In the genomic region with DNA sequence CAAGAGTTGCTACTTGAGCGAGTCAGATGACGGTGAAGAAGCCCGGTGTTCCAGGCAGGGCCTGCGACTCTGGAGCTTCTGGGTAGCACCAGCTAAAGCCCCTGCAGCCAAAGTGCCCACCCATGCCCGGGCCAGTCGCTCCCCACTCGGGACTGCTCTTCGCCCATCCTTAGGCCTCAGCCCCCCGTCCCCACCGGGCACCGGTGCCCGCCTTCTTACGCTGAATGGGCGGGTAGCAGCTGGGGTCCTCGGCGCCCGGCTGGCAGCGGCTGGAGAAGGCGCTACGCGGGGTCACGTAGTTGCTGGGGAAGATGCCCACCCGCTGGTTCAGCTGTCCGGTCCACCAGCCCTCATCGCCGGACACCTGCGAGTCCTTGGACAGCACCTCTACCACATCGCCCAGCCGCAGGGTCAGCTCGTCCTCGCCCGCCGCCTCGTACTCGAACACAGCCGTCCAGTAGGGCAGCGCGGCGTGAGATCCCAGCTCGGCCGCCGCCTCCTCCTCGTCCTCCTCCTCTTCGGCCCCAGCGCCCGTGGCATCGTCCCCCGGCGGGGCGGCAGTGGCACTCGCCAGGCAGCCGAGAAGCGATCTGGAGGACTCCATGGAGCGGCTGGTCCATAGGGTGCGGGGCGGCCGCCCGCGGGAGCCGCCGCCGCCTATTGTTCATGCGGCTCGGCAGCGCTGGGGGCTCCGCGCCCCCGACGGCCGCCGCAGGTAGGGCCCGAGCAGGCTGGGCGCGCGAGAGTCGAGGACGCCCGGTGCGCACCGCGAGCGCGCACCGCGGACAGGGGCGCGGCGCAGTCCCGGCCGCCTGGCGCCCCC, we compare ENCODE assay signal across 8 mouse cellular contexts. TPM values are rescaled to one million over a fixed set of nuclear protein-coding genes. Genes with fewer than 3 reads are reported as not detected.
DNase-seq lines count a peak whose midpoint lies in the region; ATAC-seq and TF ChIP-seq lines count a peak whose summit lies in the region.

No protein-coding gene starts in this region.

- H3K27ac ChIP-seq in embryonic facial prominence, embryonic 13.5 days: peak overlapping the region; percentile 14; the same call in 1 of the 2 replicates
- peak overlapping the region; percentile 86 for H3K27ac ChIP-seq in hindbrain, embryonic 14.5 days
- H3K27ac ChIP-seq in liver, embryonic 12.5 days: no peak overlapping the region
- H3K27ac ChIP-seq in thymus, adult 2 months (ENCODE audit: control insufficient read depth, insufficient read depth, low read length): no peak overlapping the region

- under 1% methylated on average over 71 of the region's 91 CpGs for WGBS in embryonic facial prominence, embryonic 13.5 days
- under 1% methylated on average over 69 of the region's 91 CpGs for WGBS in hindbrain, embryonic 14.5 days
- WGBS in liver, embryonic 12.5 days (ENCODE audit: insufficient replicate concordance): 3% methylated on average over 64 of the region's 91 CpGs
- WGBS in thymus, adult 2 months: 2% methylated on average over 90 of the region's 91 CpGs

- H3K9ac ChIP-seq in embryonic facial prominence, embryonic 13.5 days: peak overlapping the region; percentile 74
- H3K9ac ChIP-seq in hindbrain, embryonic 14.5 days: peak overlapping the region; percentile 90
- peak overlapping the region; percentile 52; the same call in 1 of the 2 replicates for H3K9ac ChIP-seq in liver, embryonic 12.5 days

- H3K36me3 ChIP-seq in embryonic facial prominence, embryonic 13.5 days: no peaks in the 10 kb centered on the region
- no peaks in the 10 kb centered on the region for H3K36me3 ChIP-seq in hindbrain, embryonic 14.5 days (replicated peaks; ENCODE audit: control insufficient read depth, insufficient read depth)
- H3K36me3 ChIP-seq in liver, embryonic 12.5 days: no peaks in the 10 kb centered on the region
- no peaks in the 10 kb centered on the region for H3K36me3 ChIP-seq in myocyte (ENCODE audit: control insufficient read depth, insufficient read depth)
- H3K36me3 ChIP-seq in thymus, adult 2 months (ENCODE audit: control insufficient read depth, insufficient read depth, low read length): no peaks in the 10 kb centered on the region

- peaks cover 56% of the 10 kb centered on the region for H3K27me3 ChIP-seq in embryonic facial prominence, embryonic 13.5 days
- no peaks in the 10 kb centered on the region for H3K27me3 ChIP-seq in hindbrain, embryonic 14.5 days (ENCODE audit: control insufficient read depth, insufficient read depth, low read length)
- peaks cover 82% of the 10 kb centered on the region for H3K27me3 ChIP-seq in liver, embryonic 12.5 days (replicated peaks)
- peaks cover 49% of the 10 kb centered on the region for H3K27me3 ChIP-seq in myocyte (ENCODE audit: control insufficient read depth, insufficient read depth, insufficient read length)
- H3K27me3 ChIP-seq in thymus, adult 2 months (ENCODE audit: control insufficient read depth, insufficient read depth, low read length): peaks cover 13% of the 10 kb centered on the region

- H3K4me2 ChIP-seq in embryonic facial prominence, embryonic 13.5 days: peak overlapping the region; percentile 93
- H3K4me2 ChIP-seq in hindbrain, embryonic 14.5 days (replicated peaks): peak overlapping the region; percentile 55
- H3K4me2 ChIP-seq in liver, embryonic 12.5 days: peak overlapping the region; percentile 89
- peak overlapping the region; percentile 79 for H3K4me2 ChIP-seq in myocyte (ENCODE audit: low read depth)

- H3K79me2 ChIP-seq in myocyte (ENCODE audit: control insufficient read depth, insufficient read depth): no peaks in the 10 kb centered on the region

- peak; percentile 63; the same call in 1 of the 2 replicates for ATAC-seq in embryonic facial prominence, embryonic 13.5 days (ENCODE audit: insufficient number of reproducible peaks, insufficient read depth, low FRiP score, low TSS enrichment, low read depth)
- ATAC-seq in hindbrain, embryonic 14.5 days (ENCODE audit: low FRiP score): peak; percentile 31
- ATAC-seq in liver, embryonic 12.5 days: no peak

- H3K9me3 ChIP-seq in embryonic facial prominence, embryonic 13.5 days: no peaks in the 10 kb centered on the region
- H3K9me3 ChIP-seq in hindbrain, embryonic 14.5 days (ENCODE audit: control insufficient read depth, low read length): no peaks in the 10 kb centered on the region
- H3K9me3 ChIP-seq in liver, embryonic 12.5 days (replicated peaks): no peaks in the 10 kb centered on the region

- H3ac ChIP-seq in myocyte (ENCODE audit: control insufficient read depth, insufficient read length): no peak overlapping the region

- no peak for TF ChIP-seq CTCF in thymus, adult 2 months (IDR thresholded peaks at IDR 0.05; ENCODE audit: borderline replicate concordance, control insufficient read depth, extremely low read depth, insufficient read depth, low read length, poor library complexity)

- DNase-seq in frontal cortex, postnatal 10 days (ENCODE audit: low spot score in 2 of 2): peak; percentile 34 to 48
- DNase-seq in frontal cortex, postnatal 14 days (ENCODE audit: low spot score in 2 of 2): no peak
- DNase-seq in adrenal gland, postnatal 10 days: peak; percentile 41
- no peak for DNase-seq in hindbrain, embryonic 14.5 days (ENCODE audit: low spot score)
- peak; percentile 21 for DNase-seq in thymus, adult 2 months

- TF ChIP-seq POLR2A in myocyte (IDR thresholded peaks at IDR 0.05; ENCODE audit: insufficient read length, low read depth): no peak
- no peak for TF ChIP-seq POLR2A in thymus, adult 2 months (IDR thresholded peaks at IDR 0.05; ENCODE audit: control insufficient read depth, extremely low read depth, insufficient read depth, low read length, poor library complexity)

- peak overlapping the region; percentile 63 for H3K4me3 ChIP-seq in embryonic facial prominence, embryonic 13.5 days
- H3K4me3 ChIP-seq in hindbrain, embryonic 14.5 days (replicated peaks; ENCODE audit: low read length): peak overlapping the region; percentile 90
- peak overlapping the region; percentile 62 for H3K4me3 ChIP-seq in liver, embryonic 12.5 days
- H3K4me3 ChIP-seq in myocyte: no peak overlapping the region
- H3K4me3 ChIP-seq in thymus, adult 2 months (ENCODE audit: control insufficient read depth, insufficient read depth, low read length): peak overlapping the region; percentile 46

- H3K4me1 ChIP-seq in embryonic facial prominence, embryonic 13.5 days: peaks cover 10% of the 10 kb centered on the region
- peaks cover 21% of the 10 kb centered on the region for H3K4me1 ChIP-seq in hindbrain, embryonic 14.5 days (replicated peaks; ENCODE audit: control insufficient read depth, insufficient read depth, low read length)
- H3K4me1 ChIP-seq in liver, embryonic 12.5 days: peaks cover 16% of the 10 kb centered on the region
- H3K4me1 ChIP-seq in thymus, adult 2 months (replicated peaks; ENCODE audit: control insufficient read depth, insufficient read depth, low read length): peaks cover 7% of the 10 kb centered on the region

TF ChIP-seq in myocyte, 11 proteins besides CTCF, POLR2A, EP300 and RAD21:
- no peak for TF ChIP-seq REST (IDR thresholded peaks at IDR 0.05; ENCODE audit: insufficient read depth, insufficient read length)
- no peak for TF ChIP-seq POLR2AphosphoS2 (IDR thresholded peaks at IDR 0.05; ENCODE audit: insufficient read length, low read depth)
- no peak for TF ChIP-seq MYOD1 (IDR thresholded peaks at IDR 0.05; ENCODE audit: control insufficient read depth in 1 of 3, insufficient read length in 2 of 3, low read depth in 2 of 3)
- TF ChIP-seq E2F4 (IDR thresholded peaks at IDR 0.05; ENCODE audit: insufficient read depth): no peak
- TF ChIP-seq SRF (IDR thresholded peaks at IDR 0.05; ENCODE audit: control insufficient read depth, insufficient read length, low read depth): no peak
- TF ChIP-seq MAX (IDR thresholded peaks at IDR 0.05; ENCODE audit: low read depth): no peak
- no peak for TF ChIP-seq USF1 (IDR thresholded peaks at IDR 0.05; ENCODE audit: low read depth)
- no peak for TF ChIP-seq TCF12 (IDR thresholded peaks at IDR 0.05; ENCODE audit: insufficient read depth, poor library complexity, severe bottlenecking)
- TF ChIP-seq CEBPB (IDR thresholded peaks at IDR 0.05; ENCODE audit: insufficient read depth, poor library complexity, severe bottlenecking): no peak
- no peak for TF ChIP-seq TCF3 (IDR thresholded peaks at IDR 0.05; ENCODE audit: insufficient read length, low read depth)
- no peak for TF ChIP-seq MYOG (IDR thresholded peaks at IDR 0.05; ENCODE audit: control insufficient read depth in 1 of 3, insufficient read depth in 1 of 3, insufficient read length in 2 of 3, low read depth in 2 of 3)

RNA-seq across cellular contexts. Expression of a gene that starts 0.5 kb away (rescaled TPM):
- total RNA-seq in adrenal gland, postnatal 10 days (2021): 1 to 10 TPM; 1.1 to 2.0 TPM
- 1.3 TPM in 2 replicates for polyA plus RNA-seq in embryonic facial prominence, embryonic 13.5 days (2015; fragmentation: Nextera tagmentation; extraction: Ambion mirVana)
- polyA plus RNA-seq in hindbrain, embryonic 14.5 days (2014; fragmentation: Nextera tagmentation; extraction: Ambion mirVana): 13.3 and 14.7 TPM in 2 replicates
- polyA plus RNA-seq in liver, embryonic 12.5 days (2016; fragmentation: Nextera tagmentation; extraction: Ambion mirVana): 0.12 and 0.15 TPM in 2 replicates
- 0.20 TPM for polyA plus RNA-seq in myocyte (2012; fragmentation: generic; extraction: Trizol)
- 0.97 and 1.1 TPM in 2 replicates for polyA plus RNA-seq in thymus, adult 2 months (2012; rRNA removed)

Comparison
In these comparisons a context has a peak if more than half of its experiments do, and no peak if none do; other contexts are left out.
1. DNase-seq: peak in frontal cortex, postnatal 10 days (2 of 2), adrenal gland, postnatal 10 days (single experiment) and thymus, adult 2 months (single experiment); none in frontal cortex, postnatal 14 days (0 of 2) and hindbrain, embryonic 14.5 days (single experiment).
2. H3K27ac ChIP-seq: peak in embryonic facial prominence, embryonic 13.5 days (single experiment) and hindbrain, embryonic 14.5 days (single experiment); none in liver, embryonic 12.5 days (single experiment) and thymus, adult 2 months (single experiment).
3. Peak in every context shown above with its lines, with median percentiles within 50 percentile points of each other: H3K4me2 ChIP-seq and H3K9ac ChIP-seq.